Mouse (Mus musculus): ENCODE measurements at regions not wholly inside any gene's neighbourhood (a gene's known extent, or its start where the extent isn't known, plus 50 kb on each side); places are given as distances from the start of the nearest gene placed in this dataset.

GRCm38 (mm10) chr6:71074789-71075191 is 69.4 kb downstream of the Thnsl2 start:
- no peak for ATAC-seq (replicated peaks; ENCODE audit: insufficient number of reproducible peaks, low FRiP score, low TSS enrichment)
- Histone ChIP-seq H3K4me2 (no peak overlapping the region), H3K4me3 (ENCODE audit: low read depth, low read length) (no peak overlapping the region), H3K27me3 (ENCODE audit: control insufficient read depth, insufficient read depth, low read length) (no peaks in the 10 kb centered on the region), H3K27ac (ENCODE audit: low read depth, low read length) (no peak overlapping the region), H3K9ac (ENCODE audit: low read depth, low read length) (no peak overlapping the region), H3K4me1 (ENCODE audit: control insufficient read depth, insufficient read depth, low read length) (no peaks in the 10 kb centered on the region), H3K36me3 (ENCODE audit: control insufficient read depth, insufficient read depth, low read length) (no peaks in the 10 kb centered on the region), H3K9me3 (replicated peaks; ENCODE audit: control insufficient read depth, low read length) (no peaks in the 10 kb centered on the region)
- 67% methylated on average over 5 of the region's 5 CpGs for WGBS (ENCODE audit: insufficient replicate concordance)

All from heart, embryonic 11.5 days (tissue).